Mouse (Mus musculus): ENCODE measurements around the gene Dnaja3.

DNA sequence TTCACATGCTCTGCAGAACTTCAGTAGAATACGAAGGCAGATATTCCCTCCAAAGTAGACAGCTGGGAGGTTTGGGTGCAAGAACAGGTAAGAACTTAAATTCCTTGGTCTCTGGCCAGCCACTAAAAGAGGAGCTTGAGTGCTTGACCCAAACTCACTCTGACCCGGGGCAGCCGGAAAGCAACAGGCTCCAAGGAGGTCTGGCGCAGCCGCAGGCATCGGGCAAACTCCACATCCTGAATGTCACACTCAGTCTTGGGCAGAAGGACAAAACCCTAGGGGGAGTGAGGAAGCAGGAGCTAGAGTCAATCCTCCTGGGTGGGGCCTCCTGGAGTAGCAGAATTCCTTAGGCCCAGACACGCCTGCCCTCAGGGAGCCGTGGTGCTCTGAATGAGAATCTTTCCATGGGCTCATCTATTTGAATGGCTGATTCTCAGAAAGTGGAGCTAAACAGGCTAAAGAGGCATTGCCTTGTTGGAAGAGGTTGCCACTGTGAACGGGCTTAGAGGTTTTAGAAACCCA, 10.8 kb upstream of the Dnaja3 start:
- no peak for TF ChIP-seq CTCF (IDR thresholded peaks at IDR 0.05; ENCODE audit: low read depth, low read length)
- no peak for TF ChIP-seq TAL1 (conservative IDR thresholded peaks at IDR 0.05; ENCODE audit: low read depth, low read length)
- TF ChIP-seq POLR2AphosphoS5 (IDR thresholded peaks at IDR 0.05; ENCODE audit: insufficient replicate concordance, low read depth, low read length), result no peak
- no peak for TF ChIP-seq GATA1 (IDR thresholded peaks at IDR 0.05; ENCODE audit: borderline replicate concordance, low read length)

Measured in G1E (cell line).